Mouse (Mus musculus) urinary bladder, postnatal 4 days (tissue): Measurements from ENCODE around the gene Atp6v1e2.

Experiments
- DNase-seq, 2 experiments: peaks; one replicate each; pipeline ENCODE4 v3.0.0; 2021 to 2022; ENCODE audit warnings: low spot score in 2 of 2

Atp6v1e2 gene

GRCm38 (mm10) chr17:86964502-86964901 lies 16.8 kb upstream of the Atp6v1e2 start:
- DNase-seq = peak; percentile 74 to 80

GRCm38 (mm10) chr17:86964041-86964440 lies 16.3 kb upstream of the Atp6v1e2 start:
- DNase-seq = no peak

GRCm38 (mm10) chr17:86963586-86963902 lies 15.8 kb upstream of the Atp6v1e2 start:
- no peak for DNase-seq

- DNase-seq = peak; percentile 88 to 89
Observed at GRCm38 (mm10) chr17:86962894-86963585, 15.3 kb upstream of the Atp6v1e2 start, which contains the start of gene Rhoq. Gene Rhoq (plus strand): TSS chr17:86963082.

- DNase-seq = peak; percentile 81 to 86
Observed at GRCm38 (mm10) chr17:86962297-86962893, 14.7 kb upstream of the Atp6v1e2 start.

- DNase-seq = no peak
Observed at GRCm38 (mm10) chr17:86961301-86961841, 13.7 kb upstream of the Atp6v1e2 start.

- DNase-seq = no peak
Observed at GRCm38 (mm10) chr17:86957968-86958367, 10.3 kb upstream of the Atp6v1e2 start.

- DNase-seq = no peak
Observed at GRCm38 (mm10) chr17:86957239-86957638, 9.5 kb upstream of the Atp6v1e2 start.

- no peak for DNase-seq
Observed at GRCm38 (mm10) chr17:86948801-86949200, 1.1 kb upstream of the Atp6v1e2 start.

GRCm38 (mm10) chr17:86946078-86946477 lies 1.6 kb downstream of the Atp6v1e2 start:
- no peak for DNase-seq

GRCm38 (mm10) chr17:86943158-86943557 lies 4.5 kb downstream of the Atp6v1e2 start:
- no peak for DNase-seq

GRCm38 (mm10) chr17:86942112-86942511 lies 5.6 kb downstream of the Atp6v1e2 start:
- no peak for DNase-seq

- DNase-seq = no peak
Observed at GRCm38 (mm10) chr17:86938683-86939082, 9.0 kb downstream of the Atp6v1e2 start.

- DNase-seq = peak; percentile 62 to 69
Observed at GRCm38 (mm10) chr17:86937497-86938155, 10.1 kb downstream of the Atp6v1e2 start.

GRCm38 (mm10) chr17:86937064-86937463 lies 10.6 kb downstream of the Atp6v1e2 start:
- no peak for DNase-seq

GRCm38 (mm10) chr17:86932896-86933295 lies 14.8 kb downstream of the Atp6v1e2 start:
- DNase-seq = no peak

GRCm38 (mm10) chr17:86929981-86930380 lies 17.7 kb downstream of the Atp6v1e2 start:
- DNase-seq = no peak

- no peak for DNase-seq
Observed at GRCm38 (mm10) chr17:86929355-86929754, 18.3 kb downstream of the Atp6v1e2 start.

GRCm38 (mm10) chr17:86926836-86927235 lies 20.9 kb downstream of the Atp6v1e2 start:
- no peak for DNase-seq

GRCm38 (mm10) chr17:86924679-86925078 lies 23.0 kb downstream of the Atp6v1e2 start:
- DNase-seq = no peak

GRCm38 (mm10) chr17:86919729-86920128 lies 28.0 kb downstream of the Atp6v1e2 start:
- no peak for DNase-seq

- DNase-seq = no peak
Observed at GRCm38 (mm10) chr17:86918786-86919185, 28.9 kb downstream of the Atp6v1e2 start.

GRCm38 (mm10) chr17:86917048-86917447 lies 30.6 kb downstream of the Atp6v1e2 start, which contains the start of gene Tmem247:
Gene Tmem247 (plus strand): TSS chr17:86917348.
- DNase-seq = no peak
